Mouse (Mus musculus): ENCODE results near the gene Fam227b.

- TF ChIP-seq CTCF (IDR thresholded peaks at IDR 0.05; ENCODE audit: low read depth, low read length) = no peak
- no peak for TF ChIP-seq POLR2A (IDR thresholded peaks at IDR 0.05; ENCODE audit: borderline replicate concordance, low read depth, low read length)
These were observed 75.3 kb downstream of the Fam227b start for GRCm38 (mm10) chr2:126076506-126076905.

Measured in bone marrow macrophage, adult 2 months (primary cell).